Mouse (Mus musculus) CD8-positive naive resting alpha-beta T cell, adult 2 months (primary cell): ENCODE data around the gene Tfg.

Experiments used
- DNase-seq, 2 experiments: peaks; one replicate each; pipeline ENCODE4 v3.0.0; 2022; ENCODE audit warnings: low read depth in 2 of 2, low spot score in 2 of 2

Tfg gene

GRCm38 (mm10) chr16:56645251-56645650 is 72.0 kb downstream of the Tfg start:
- DNase-seq, result no peak
